Mouse (Mus musculus) 416B (cell line): ENCODE results near the gene Prkacb.
A peak's percentile ranks its signal among the peaks of the same experiment; 100 is the strongest.

Experiments
- DNase-seq: peaks from one replicate; pipeline ENCODE4 v3.0.0; 2011; ENCODE audit warnings: low read depth

The Prkacb gene

DNA sequence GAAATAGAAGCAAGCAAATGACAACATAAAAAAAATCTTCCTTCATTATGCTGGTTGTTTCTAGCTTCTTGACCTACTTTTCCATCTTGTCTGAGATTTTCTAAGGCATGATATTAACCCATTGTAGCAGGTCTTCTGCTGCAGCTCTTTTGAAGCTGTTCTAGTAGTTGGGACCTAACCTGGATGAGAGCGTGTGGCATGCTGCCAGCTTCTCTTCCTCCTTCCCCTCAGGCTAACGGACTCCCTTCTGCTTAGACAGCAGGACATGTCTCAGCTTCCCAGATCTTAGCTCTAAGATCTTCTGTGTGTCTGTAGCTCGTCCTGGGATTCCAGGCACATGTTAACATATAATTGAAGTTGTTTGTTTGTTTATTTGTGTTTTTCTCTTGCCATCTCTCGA, 93.1 kb downstream of the Prkacb start:
- DNase-seq, result no peak

DNA sequence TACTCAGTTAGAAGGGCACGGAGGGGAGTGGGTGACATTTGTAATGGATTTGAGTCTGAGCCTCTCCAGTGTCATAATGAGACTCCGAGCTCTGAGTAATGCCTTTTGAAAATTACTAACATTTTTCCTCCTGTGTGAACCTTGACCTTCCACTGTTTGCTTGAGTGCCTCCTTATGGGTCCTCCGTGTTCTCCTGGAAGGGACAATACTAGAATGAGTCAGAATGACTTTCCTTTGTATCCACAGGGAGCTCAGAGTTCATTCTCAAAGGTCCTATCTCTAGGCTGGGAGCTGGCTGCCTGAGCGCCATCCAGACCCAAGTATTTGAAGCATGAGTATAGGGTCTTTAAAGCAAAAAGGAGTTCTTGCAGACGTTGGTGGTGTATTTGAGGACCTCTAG, 94.5 kb downstream of the Prkacb start:
- no peak for DNase-seq

- no peak for DNase-seq
Observed at GRCm38 (mm10) chr3:146712305-146712704, 100.5 kb downstream of the Prkacb start.

DNA sequence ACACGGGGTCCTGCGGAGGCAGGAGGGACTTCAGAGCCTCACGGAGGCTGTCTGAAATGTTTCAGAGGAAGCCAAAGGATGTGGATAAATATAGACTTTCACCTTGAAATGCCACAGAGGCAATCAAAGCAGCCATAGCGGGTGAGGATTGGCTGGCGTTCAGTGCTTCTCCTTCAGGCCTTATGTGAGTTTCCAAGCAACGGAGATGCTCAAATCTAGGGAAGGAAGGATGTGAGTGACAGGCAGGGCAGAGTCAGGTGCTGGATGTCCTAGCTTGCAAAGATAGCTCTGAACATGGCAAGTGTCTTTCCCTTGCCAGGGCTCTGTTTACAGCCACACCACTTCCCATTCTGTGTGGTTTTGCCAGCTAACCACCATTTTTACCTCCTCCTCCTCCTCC, 101.2 kb downstream of the Prkacb start:
- peak; percentile 65 for DNase-seq

GRCm38 (mm10) chr3:146711084-146711483, 101.7 kb downstream of the Prkacb start:
- no peak for DNase-seq

GRCm38 (mm10) chr3:146709086-146709485, 103.7 kb downstream of the Prkacb start:
- DNase-seq, result peak; percentile 43

GRCm38 (mm10) chr3:146708381-146708780, 104.4 kb downstream of the Prkacb start:
- no peak for DNase-seq

DNA sequence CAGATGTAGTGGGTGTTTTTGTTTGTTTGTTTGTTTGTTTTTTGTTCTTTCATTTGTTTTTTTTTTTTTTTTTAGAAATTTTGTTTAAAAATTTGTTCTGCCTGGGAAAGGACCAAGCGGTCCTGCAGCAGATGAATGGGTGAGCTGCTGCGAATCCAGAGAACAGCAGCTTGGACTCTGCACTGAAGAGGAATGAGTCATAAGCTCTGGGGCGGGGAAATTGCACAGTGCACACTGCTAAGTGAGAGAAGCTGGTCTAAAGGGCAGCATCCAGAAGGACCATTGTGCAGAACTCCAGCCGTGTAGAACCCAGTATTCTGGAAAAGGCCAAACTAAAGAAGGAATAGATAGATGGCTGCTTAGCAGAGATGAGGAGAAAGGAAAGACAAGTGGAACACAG, 108.7 kb downstream of the Prkacb start:
- no peak for DNase-seq

DNA sequence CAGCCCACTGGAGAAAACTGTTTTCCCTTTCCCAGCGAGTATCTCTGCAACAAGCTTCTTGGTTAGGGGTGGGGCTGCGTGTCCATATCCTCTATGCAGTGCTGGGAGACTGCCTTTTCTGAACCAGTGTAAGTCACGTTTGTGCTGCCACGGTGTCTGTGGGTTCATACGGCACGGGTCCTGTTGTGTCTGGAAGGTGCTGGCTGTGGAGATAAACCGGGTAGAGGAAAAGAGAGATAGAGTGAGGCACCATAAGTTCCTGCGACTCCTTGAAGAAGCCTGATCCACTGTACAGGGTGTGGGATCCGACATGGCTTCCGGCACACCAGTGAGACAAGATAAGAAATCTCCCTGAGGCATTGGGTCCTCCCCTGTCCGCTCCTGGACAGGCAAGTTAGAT, 112.7 kb downstream of the Prkacb start:
- no peak for DNase-seq

DNA sequence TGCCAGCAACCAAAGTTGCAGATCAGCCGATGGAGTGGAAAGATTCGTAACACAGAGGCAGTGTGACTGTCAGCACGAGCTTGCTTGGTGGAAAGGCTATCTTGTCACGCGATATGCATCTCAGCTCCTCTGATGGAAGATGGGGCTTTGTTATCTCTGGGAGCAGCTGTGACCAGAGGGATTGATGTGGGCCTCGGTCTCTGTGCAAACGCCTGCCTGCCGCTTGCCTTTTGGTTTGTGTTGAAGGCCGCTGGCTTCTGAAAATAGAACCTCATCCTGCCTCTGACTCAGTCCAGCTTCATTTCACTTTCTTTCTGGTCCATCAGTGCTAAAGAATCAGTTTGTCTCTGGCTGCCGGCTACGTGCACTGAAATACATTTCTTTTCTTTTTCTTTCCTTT, 113.8 kb downstream of the Prkacb start:
- peak; percentile 79 for DNase-seq

GRCm38 (mm10) chr3:146692547-146692946, 120.2 kb downstream of the Prkacb start:
- DNase-seq, result no peak

DNA sequence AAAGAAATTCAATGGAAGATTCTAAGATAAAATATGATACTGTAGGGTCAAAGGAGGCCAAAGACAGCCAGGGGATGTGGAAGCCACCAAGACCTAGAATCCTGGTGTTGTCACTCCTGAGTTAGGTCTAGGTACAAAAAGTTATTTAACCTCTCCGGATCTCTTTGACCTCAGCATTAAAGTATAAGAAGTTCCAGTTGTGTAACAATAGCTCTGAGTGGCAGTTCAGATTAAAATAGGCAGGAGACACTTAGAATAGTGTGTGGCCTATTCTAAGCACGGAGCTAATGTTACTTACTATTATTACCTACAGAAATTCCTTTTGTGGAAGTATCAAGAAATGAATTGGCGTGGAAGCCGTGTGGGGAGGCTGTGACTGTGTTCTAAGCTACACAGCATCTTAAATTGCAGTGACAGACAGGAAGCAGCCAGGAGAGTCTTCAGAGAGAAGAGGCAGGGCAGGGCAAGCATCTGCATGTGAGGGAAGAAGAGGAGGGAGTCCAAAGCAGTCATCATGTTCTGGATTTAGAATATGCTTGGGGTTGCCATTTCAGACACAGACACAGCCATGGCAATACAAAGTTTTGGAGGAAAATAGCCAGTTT, 125.6 kb downstream of the Prkacb start:
- peak; percentile 53 for DNase-seq

GRCm38 (mm10) chr3:146686428-146686827, 126.4 kb downstream of the Prkacb start:
- peak; percentile 98 for DNase-seq

DNA sequence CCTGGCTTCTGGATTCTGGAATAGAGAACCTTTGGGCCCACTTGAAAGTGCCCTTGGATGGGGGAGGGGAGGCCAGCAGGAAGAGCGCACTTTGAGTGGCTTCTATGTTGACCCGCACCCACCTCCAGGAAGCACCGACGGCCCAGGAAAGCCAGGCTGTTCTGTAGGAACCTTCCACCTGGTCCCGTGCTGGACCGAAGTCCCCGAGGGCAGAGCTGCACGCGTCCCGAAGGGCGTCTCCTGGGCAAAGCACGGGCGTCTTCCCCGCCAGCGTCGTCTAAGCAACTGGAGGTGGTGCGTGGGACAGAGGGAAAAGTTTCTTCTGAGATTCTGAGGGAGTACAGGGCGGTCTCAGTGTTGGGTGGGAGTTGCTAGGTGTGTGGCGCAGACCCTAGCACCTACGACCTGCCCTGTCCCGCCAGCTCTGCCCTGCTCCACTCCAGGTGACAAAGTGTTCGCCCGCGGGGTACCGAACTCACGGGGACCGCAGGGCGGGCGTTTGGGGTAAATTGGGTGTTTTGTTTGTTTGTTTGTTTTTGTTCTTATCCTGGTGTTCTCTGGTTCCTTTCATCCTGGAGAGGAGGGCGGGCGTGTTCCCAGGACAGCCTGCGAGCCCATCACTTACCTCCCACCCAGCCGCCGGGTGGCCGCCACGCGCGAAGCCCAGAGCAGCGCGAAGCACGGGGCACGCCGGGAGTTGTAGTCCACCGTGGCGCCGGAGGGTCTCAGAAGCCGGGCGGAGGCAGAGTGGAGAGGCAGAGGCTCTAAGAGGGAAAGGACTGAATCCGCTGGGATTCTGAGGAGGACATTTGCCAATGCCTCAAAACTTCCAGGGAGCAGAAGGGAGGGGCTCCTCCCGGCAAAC, 127.7 kb downstream of the Prkacb start, which contains the start of gene Samd13:
Gene Samd13 (minus strand): TSS at position 782 of the 865 bp plus-strand sequence.
- no peak for DNase-seq

DNA sequence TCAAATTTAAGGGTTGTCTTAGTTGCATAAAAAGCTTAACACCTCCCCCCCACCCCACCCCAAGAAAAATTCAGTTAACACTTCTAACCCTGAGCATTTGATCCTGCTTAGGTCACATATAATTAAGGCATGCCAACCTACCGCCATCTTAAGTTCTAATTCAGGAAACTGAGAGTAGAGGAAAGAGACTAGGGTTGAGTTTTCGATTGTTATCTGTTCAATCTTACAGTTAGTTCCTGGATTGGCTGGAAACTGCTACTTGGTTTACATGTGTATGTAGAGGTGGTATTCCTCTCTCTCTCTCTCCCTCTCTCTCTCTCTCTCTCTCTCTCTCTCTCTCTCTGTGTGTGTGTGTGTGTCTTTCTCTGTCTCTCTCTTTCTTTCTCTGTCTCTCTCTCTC, 129.7 kb downstream of the Prkacb start:
- peak; percentile 78 for DNase-seq

DNA sequence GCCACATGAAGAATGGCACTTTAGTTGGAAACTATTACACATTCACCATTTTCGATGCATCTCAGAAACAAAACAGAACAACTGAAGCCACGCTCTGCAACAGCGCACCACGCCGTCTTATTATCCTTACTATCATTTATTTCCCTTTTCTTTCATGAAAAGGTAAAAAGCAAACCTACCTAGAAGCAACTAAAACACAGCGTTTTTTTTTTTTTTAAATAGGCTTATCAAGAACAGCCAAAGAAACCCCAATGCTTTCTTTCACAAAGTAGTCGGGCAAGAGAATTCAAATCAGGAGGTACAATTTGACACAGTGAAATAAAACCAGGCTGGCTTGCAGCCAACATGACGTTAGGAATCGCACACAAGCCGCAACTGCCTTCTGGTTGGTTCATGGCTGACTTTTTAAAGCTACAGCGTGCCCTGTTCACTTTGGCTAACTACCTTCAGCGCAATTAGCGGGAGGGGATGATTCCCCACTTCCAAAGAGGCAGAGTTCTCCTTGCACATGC, 130.6 kb downstream of the Prkacb start:
- DNase-seq, result peak; percentile 92

- DNase-seq, result peak; percentile 70
Observed at GRCm38 (mm10) chr3:146681696-146682095, 131.1 kb downstream of the Prkacb start.

GRCm38 (mm10) chr3:146680625-146681024, 132.2 kb downstream of the Prkacb start:
- DNase-seq, result no peak

GRCm38 (mm10) chr3:146679646-146680045, 133.1 kb downstream of the Prkacb start:
- DNase-seq, result no peak
